Mouse (Mus musculus) heart, embryonic 16.5 days (tissue): ENCODE data around the gene Nrbf2. TPM values are rescaled to one million over a fixed set of nuclear protein-coding genes. Genes with fewer than 3 reads are reported as not detected.

Experiments used
- ATAC-seq: fragments of 200-750 bp; cut with Nextera tagmentation; replicated peaks from 2 replicates; pipeline ENCODE4 v1.8.0; 2017; ENCODE audit warnings: moderate number of reproducible peaks; ENCODE audit not compliant: insufficient read depth, low FRiP score; ENCODE audit errors: extremely low read depth
- H3K27ac ChIP-seq: fragments of 300-500 bp; sonication (generic); 2 replicates; pipeline ENCODE4 v1.5.1; 2014; ENCODE audit warnings: mild to moderate bottlenecking, low read length, control low read depth, moderate library complexity
- H3K27me3 ChIP-seq: fragments of 300-500 bp; sonication (generic); 2 replicates; pipeline ENCODE4 v1.6.1; 2014; ENCODE audit warnings: low read length, mixed read lengths; ENCODE audit not compliant: control insufficient read depth, insufficient read depth
- H3K36me3 ChIP-seq: fragments of 300-500 bp; sonication (generic); 2 replicates; pipeline ENCODE4 v1.6.1; 2014; ENCODE audit not compliant: control insufficient read depth, insufficient read depth
- H3K4me1 ChIP-seq: fragments of 300-500 bp; sonication (generic); 2 replicates; pipeline ENCODE4 v1.6.1; 2014; ENCODE audit warnings: low read length, mixed read lengths; ENCODE audit not compliant: control insufficient read depth, insufficient read depth
- H3K4me2 ChIP-seq: fragments of 300-500 bp; sonication (generic); 2 replicates; pipeline ENCODE4 v1.6.1; 2014; ENCODE audit warnings: low read depth, mild to moderate bottlenecking, control low read depth, low read length
- H3K4me3 ChIP-seq: fragments of 300-500 bp; sonication (generic); 2 replicates; pipeline ENCODE4 v1.5.1; 2014; ENCODE audit warnings: mild to moderate bottlenecking, control low read depth, low read length
- H3K9ac ChIP-seq: fragments of 300-500 bp; sonication (generic); 2 replicates; pipeline ENCODE4 v1.6.1; 2014; ENCODE audit warnings: low read length, control low read depth
- H3K9me3 ChIP-seq: fragments of 300-500 bp; sonication (generic); replicated peaks from 2 replicates; pipeline ENCODE4 v1.6.1; 2016; ENCODE audit warnings: low read length; ENCODE audit not compliant: control insufficient read depth
- WGBS: fragments of 180-500 bp; shearing (Covaris S2); extraction: QIAGEN DNeasy Blood & Tissue Kit; methylation state at CpG from one replicate; pipeline ENCODE4 v1.1.7; 2014; 5-methylcytosine and 5-hydroxymethylcytosine counted together
- polyA plus RNA-seq: library from polyadenylated mRNA; unstranded; fragments of >200 nt; fragmentation: Nextera tagmentation; extraction: Ambion mirVana; gene quantifications from 2 replicates; pipeline ENCODE4 v1.2.1, GENCODE M21; 2015

Nrbf2 gene
- polyA plus RNA-seq, 1 experiment from 2014 or later = 33.0 TPM

DNA sequence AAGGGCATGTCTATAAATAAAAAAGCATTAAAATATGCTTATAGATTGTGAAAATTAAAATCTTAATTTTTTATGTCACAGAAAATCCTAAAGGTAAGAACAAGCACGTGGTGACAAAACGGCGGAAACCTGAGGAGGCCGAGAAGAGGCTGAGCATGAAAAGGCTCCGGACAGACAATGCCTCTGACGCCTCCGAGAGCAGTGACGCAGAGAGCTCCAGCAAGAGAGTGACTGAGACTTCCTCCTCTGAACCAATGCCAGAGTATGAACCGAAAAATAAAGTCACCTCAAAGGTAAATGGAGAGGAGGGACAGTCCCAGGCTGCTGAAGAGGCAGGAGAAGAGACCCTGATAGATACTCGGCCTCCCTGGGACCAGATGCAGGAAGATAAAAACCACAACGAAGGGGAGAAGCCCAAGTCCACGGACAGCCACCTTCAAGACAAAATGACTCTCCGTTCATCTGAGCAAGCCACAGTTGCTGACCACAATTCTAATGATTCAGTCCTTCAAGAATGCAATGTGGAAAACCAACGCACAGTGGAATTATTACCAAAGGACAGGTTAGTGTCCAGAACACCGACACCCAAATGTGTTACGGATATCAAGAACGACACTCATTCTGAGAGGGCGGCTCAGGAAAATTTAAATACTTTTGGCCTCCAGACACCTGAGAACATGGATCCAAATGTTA is 66.1 kb downstream of the Nrbf2 start:
- Histone ChIP-seq H3K4me3 (no peak overlapping the region), H3K4me1 (peaks cover 16% of the 10 kb centered on the region), H3K4me2 (no peak overlapping the region), H3K9ac (no peak overlapping the region), H3K9me3 (no peaks in the 10 kb centered on the region), H3K27ac (no peak overlapping the region), H3K36me3 (peaks cover 26% of the 10 kb centered on the region), H3K27me3 (no peaks in the 10 kb centered on the region)
- 86% methylated on average over 18 of the region's 18 CpGs for WGBS
- ATAC-seq = no peak

DNA sequence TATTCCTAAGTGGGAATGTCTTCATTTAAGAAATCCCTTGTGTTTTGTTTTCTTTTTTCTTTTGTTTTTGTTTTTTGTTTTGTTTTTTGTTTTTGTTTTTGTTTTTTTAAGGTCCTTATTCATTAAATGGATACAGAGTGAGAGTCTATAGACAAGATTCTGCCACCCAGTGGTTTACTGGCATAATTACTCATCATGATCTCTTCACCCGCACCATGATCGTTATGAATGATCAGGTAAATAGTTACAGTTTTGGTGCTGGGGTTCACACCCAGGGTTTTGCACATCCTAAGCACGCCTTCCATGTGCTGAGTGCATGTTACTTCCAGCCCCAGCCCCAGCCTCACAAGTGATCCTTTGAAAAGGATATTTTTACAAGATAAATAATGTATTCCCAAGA is 68.2 kb downstream of the Nrbf2 start:
- ATAC-seq = no peak
- no peak overlapping the region for H3K9ac ChIP-seq
- H3K36me3 ChIP-seq = peaks cover 28% of the 10 kb centered on the region
- H3K27ac ChIP-seq = no peak overlapping the region
- no peaks in the 10 kb centered on the region for H3K9me3 ChIP-seq
- H3K27me3 ChIP-seq = no peaks in the 10 kb centered on the region
- no peak overlapping the region for H3K4me2 ChIP-seq
- H3K4me1 ChIP-seq = peaks cover 18% of the 10 kb centered on the region
- WGBS = 76% methylated on average over 3 of the region's 3 CpGs
- H3K4me3 ChIP-seq = no peak overlapping the region

Other genes starting within 250 kb of the Nrbf2 start
- 29.9 and 31.5 TPM in 2 replicates for gene Jmjd1c, start 189.2 kb downstream of the Nrbf2 start, polyA plus RNA-seq
- gene Reep3, start 188.4 kb downstream of the Nrbf2 start, polyA plus RNA-seq = 29.7 and 30.1 TPM in 2 replicates